Mouse (Mus musculus): ENCODE results near the gene Olfr1306. TPM values are rescaled to one million over a fixed set of nuclear protein-coding genes. Genes with fewer than 3 reads are reported as not detected.

The Olfr1306 gene
- polyA plus RNA-seq (2012; rRNA removed): not detected in 2 replicates

- Histone ChIP-seq H3K36me3 (ENCODE audit: control insufficient read depth, insufficient read depth, low read length) (no peaks in the 10 kb centered on the region), H3K27me3 (ENCODE audit: control insufficient read depth, insufficient read depth, low read length) (no peaks in the 10 kb centered on the region), H3K4me3 (ENCODE audit: control insufficient read depth, low read depth, low read length) (no peak within 1 kb of the TSS), H3K27ac (ENCODE audit: control insufficient read depth, insufficient read depth, low read depth, low read length) (no peak within 1 kb of the TSS), H3K4me1 (ENCODE audit: control insufficient read depth, insufficient read depth, low read length) (no peaks in the 10 kb centered on the region)
- TF ChIP-seq CTCF (IDR thresholded peaks at IDR 0.05; ENCODE audit: control insufficient read depth, insufficient read depth, insufficient replicate concordance, low read depth, low read length) (no peak), POLR2A (IDR thresholded peaks at IDR 0.05; ENCODE audit: control insufficient read depth, low read depth, low read length) (no peak)
Measured at GRCm38 (mm10) chr2:111916171-111916570, at the start of gene Olfr1306. TSS of gene Olfr1306 (minus strand) at chr2:111916271.

GRCm38 (mm10) chr2:111964844-111965243 lies 48.8 kb upstream of the Olfr1306 start, which contains the start of gene Olfr1308:
TSS of gene Olfr1308 (minus strand) at chr2:111964944.
- no peaks in the 10 kb centered on the region for H3K4me1 ChIP-seq (ENCODE audit: control insufficient read depth, insufficient read depth, low read length)
- H3K36me3 ChIP-seq (ENCODE audit: control insufficient read depth, insufficient read depth, low read length): no peaks in the 10 kb centered on the region
- H3K27ac ChIP-seq (ENCODE audit: control insufficient read depth, insufficient read depth, low read depth, low read length): no peak within 1 kb of the TSS
- H3K4me3 ChIP-seq (ENCODE audit: control insufficient read depth, low read depth, low read length): no peak within 1 kb of the TSS
- TF ChIP-seq CTCF (IDR thresholded peaks at IDR 0.05; ENCODE audit: control insufficient read depth, insufficient read depth, insufficient replicate concordance, low read depth, low read length) (no peak), POLR2A (IDR thresholded peaks at IDR 0.05; ENCODE audit: control insufficient read depth, low read depth, low read length) (no peak)
- H3K27me3 ChIP-seq (ENCODE audit: control insufficient read depth, insufficient read depth, low read length): no peaks in the 10 kb centered on the region

- no peaks in the 10 kb centered on the region for H3K27me3 ChIP-seq (ENCODE audit: control insufficient read depth, insufficient read depth, low read length)
- no peaks in the 10 kb centered on the region for H3K36me3 ChIP-seq (ENCODE audit: control insufficient read depth, insufficient read depth, low read length)
- no peak within 1 kb of the TSS for H3K4me3 ChIP-seq (ENCODE audit: control insufficient read depth, low read depth, low read length)
- no peak for TF ChIP-seq CTCF (IDR thresholded peaks at IDR 0.05; ENCODE audit: control insufficient read depth, insufficient read depth, insufficient replicate concordance, low read depth, low read length)
- no peak for TF ChIP-seq POLR2A (IDR thresholded peaks at IDR 0.05; ENCODE audit: control insufficient read depth, low read depth, low read length)
- H3K27ac ChIP-seq (ENCODE audit: control insufficient read depth, insufficient read depth, low read depth, low read length): no peak within 1 kb of the TSS
- H3K4me1 ChIP-seq (ENCODE audit: control insufficient read depth, insufficient read depth, low read length): no peaks in the 10 kb centered on the region
Measured at GRCm38 (mm10) chr2:111949340-111949739, 33.3 kb upstream of the Olfr1306 start, which contains the start of gene Olfr1307. TSS of gene Olfr1307 (minus strand) at chr2:111949440.

GRCm38 (mm10) chr2:111877049-111877448 lies 39.0 kb downstream of the Olfr1306 start, which contains the start of gene Olfr1305:
TSS of gene Olfr1305 (minus strand) at chr2:111877149.
- Histone ChIP-seq H3K27me3 (ENCODE audit: control insufficient read depth, insufficient read depth, low read length) (no peaks in the 10 kb centered on the region), H3K4me1 (ENCODE audit: control insufficient read depth, insufficient read depth, low read length) (no peaks in the 10 kb centered on the region), H3K4me3 (ENCODE audit: control insufficient read depth, low read depth, low read length) (no peak within 1 kb of the TSS), H3K27ac (ENCODE audit: control insufficient read depth, insufficient read depth, low read depth, low read length) (no peak within 1 kb of the TSS), H3K36me3 (ENCODE audit: control insufficient read depth, insufficient read depth, low read length) (no peaks in the 10 kb centered on the region)
- no peak for TF ChIP-seq CTCF (IDR thresholded peaks at IDR 0.05; ENCODE audit: control insufficient read depth, insufficient read depth, insufficient replicate concordance, low read depth, low read length)

Other genes with a start within 250 kb of the Olfr1306 start
- gene Olfr1301, start 165.3 kb downstream of the Olfr1306 start, polyA plus RNA-seq (2012; rRNA removed): not detected in 2 replicates
- gene Olfr1302, start 138.8 kb downstream of the Olfr1306 start, polyA plus RNA-seq (2012; rRNA removed): not detected in 2 replicates
- not detected in 2 replicates for gene Olfr1303, start 95.9 kb downstream of the Olfr1306 start, polyA plus RNA-seq (2012; rRNA removed)
- not detected in 2 replicates for gene Olfr1305, start 39.1 kb downstream of the Olfr1306 start, polyA plus RNA-seq (2012; rRNA removed)
- not detected in 2 replicates for gene Olfr1307, start 33.2 kb upstream of the Olfr1306 start, polyA plus RNA-seq (2012; rRNA removed)
- gene Olfr1308, start 48.7 kb upstream of the Olfr1306 start, polyA plus RNA-seq (2012; rRNA removed): not detected in 2 replicates
- not detected in 2 replicates for gene Olfr1309, start 74.0 kb upstream of the Olfr1306 start, polyA plus RNA-seq (2012; rRNA removed)
- not detected in 2 replicates for gene Olfr1310, start 96.4 kb upstream of the Olfr1306 start, polyA plus RNA-seq (2012; rRNA removed)
- gene Olfr1311, start 108.1 kb upstream of the Olfr1306 start, polyA plus RNA-seq (2012; rRNA removed): not detected in 2 replicates
- not detected in 2 replicates for gene Olfr1312, start 134.0 kb upstream of the Olfr1306 start, polyA plus RNA-seq (2012; rRNA removed)
- not detected in 2 replicates for gene Olfr1313, start 161.6 kb upstream of the Olfr1306 start, polyA plus RNA-seq (2012; rRNA removed)
- gene Olfr1314, start 180.5 kb upstream of the Olfr1306 start, polyA plus RNA-seq (2012; rRNA removed): not detected in 2 replicates
- gene Olfr1315-ps1, start 199.2 kb upstream of the Olfr1306 start, polyA plus RNA-seq (2012; rRNA removed): not detected in 2 replicates
- gene Olfr1316, start 218.7 kb upstream of the Olfr1306 start, polyA plus RNA-seq (2012; rRNA removed): not detected in 2 replicates
- not detected in 2 replicates for gene Olfr1317, start 224.1 kb upstream of the Olfr1306 start, polyA plus RNA-seq (2012; rRNA removed)
- not detected in 2 replicates for gene Olfr1318, start 237.9 kb upstream of the Olfr1306 start, polyA plus RNA-seq (2012; rRNA removed)